ENCODE assay signal across 11 mouse cellular contexts in genomic region chr10:79798289-79798928, GRCm38 (mm10). TPM values are rescaled to one million over a fixed set of nuclear protein-coding genes. Genes with fewer than 3 reads are reported as not detected.
A peak's percentile ranks its signal among the peaks of the same experiment; 100 is the strongest.
DNase-seq lines count a peak whose midpoint lies in the region; ATAC-seq and TF ChIP-seq lines count a peak whose summit lies in the region.
"Had no signal": no experiment of that assay in that cellular context is flagged by ENCODE, and none has a peak within 500 bp of the region (broad histone marks: within the 10 kb centered on the region; RNA-seq: fewer than 3 reads in every experiment).

No protein-coding gene starts in this region.

- intact Hi-C loops in gastrocnemius, adult 2 months (cut with DNase I) = no loop called here
- intact Hi-C loops in left cerebral cortex, postnatal 4 days (cut with DNase I) = no loop called here

- no peak overlapping the region for H3K4me3 ChIP-seq in gastrocnemius, adult 2 months
- H3K4me3 ChIP-seq: embryonic facial prominence, embryonic 15.5 days had no signal

- ATAC-seq in neutrophil, adult 5-6 weeks (ENCODE audit: extremely low read depth, insufficient number of reproducible peaks, low FRiP score, poor library complexity, severe bottlenecking) = peak; percentile 44

- DNase-seq in gastrocnemius, adult 2 months = no peak
- no peak for DNase-seq in gastrocnemius, adult 18-20 months (ENCODE audit: low spot score)
- DNase-seq in lung, postnatal 36 days = peak; percentile 59
- DNase-seq in lung, postnatal 14 days = no peak
- DNase-seq in kidney, postnatal 10 days = peak; percentile 70
- DNase-seq in left cerebral cortex, postnatal 4 days = no peak
- no peak for DNase-seq in cerebellum, postnatal 10 days
- DNase-seq: gastrocnemius, postnatal 10 days had no signal

- TF ChIP-seq CTCF in gastrocnemius, adult 2 months (IDR thresholded peaks at IDR 0.05) = no peak

- H3K27ac ChIP-seq in gastrocnemius, adult 2 months = peak overlapping the region; percentile 90; the same call in 1 of the 2 replicates
- H3K27ac ChIP-seq: embryonic facial prominence, embryonic 15.5 days had no signal

RNA-seq across cellular contexts. Expression of gene Palm, which starts 5.0 kb away (rescaled TPM):
- 10 to 100 TPM; 18.1 to 23.0 TPM for total RNA-seq in gastrocnemius, adult 2 months (2021)
- total RNA-seq in gastrocnemius, adult 18-20 months (2021) = 10 to 100 TPM; 11.1 to 22.9 TPM
- 40.6 and 42.1 TPM in 2 replicates for total RNA-seq in neutrophil, adult 5-6 weeks (2017)
- total RNA-seq in left cerebral cortex, postnatal 4 days (2021) = 100 to 1,000 TPM; 404 to 409 TPM

RNA-seq across cellular contexts. Expression of gene Prss57, which starts 7.6 kb away (rescaled TPM):
- total RNA-seq in gastrocnemius, adult 2 months (2021) = not detected
- not detected for total RNA-seq in gastrocnemius, adult 18-20 months (2021)
- 1.1 and 1.2 TPM in 2 replicates for total RNA-seq in neutrophil, adult 5-6 weeks (2017)
- under 1 TPM in 1 of 2 experiments, not detected in 1; 0.52 TPM for total RNA-seq in left cerebral cortex, postnatal 4 days (2021)
- total RNA-seq: liver, adult 2 months had no signal

RNA-seq across cellular contexts. Expression of gene Fstl3, which starts 21.3 kb away (rescaled TPM):
- 1 to 10 TPM; 1.0 to 1.5 TPM for total RNA-seq in gastrocnemius, adult 2 months (2021)
- 1 to 10 TPM; 1.2 to 1.9 TPM for total RNA-seq in gastrocnemius, adult 18-20 months (2021)
- 1.0 and 2.6 TPM in 2 replicates for total RNA-seq in neutrophil, adult 5-6 weeks (2017)
- 1 to 10 TPM; 2.5 to 3.2 TPM for total RNA-seq in left cerebral cortex, postnatal 4 days (2021)

RNA-seq across cellular contexts. Expression of gene Misp, which starts 22.4 kb away (rescaled TPM):
- total RNA-seq in gastrocnemius, adult 2 months (2021) = not detected
- under 1 TPM in 1 of 2 experiments, not detected in 1; 0.40 TPM for total RNA-seq in gastrocnemius, adult 18-20 months (2021)
- total RNA-seq in neutrophil, adult 5-6 weeks (2017) = 1.0 and 1.4 TPM in 2 replicates
- total RNA-seq in left cerebral cortex, postnatal 4 days (2021) = under 1 TPM; 0.46 to 0.76 TPM

RNA-seq across cellular contexts. Expression of gene Rnf126, which starts 31.7 kb away (rescaled TPM):
- 10 to 100 TPM; 46.1 to 53.6 TPM for total RNA-seq in gastrocnemius, adult 2 months (2021)
- 10 to 100 TPM; 49.5 to 54.5 TPM for total RNA-seq in gastrocnemius, adult 18-20 months (2021)
- total RNA-seq in neutrophil, adult 5-6 weeks (2017) = 12.0 and 15.9 TPM in 2 replicates
- total RNA-seq in left cerebral cortex, postnatal 4 days (2021) = 10 to 100 TPM; 85.0 to 95.3 TPM

Comparison
In these comparisons a context has a peak if more than half of its experiments do, and no peak if none do; other contexts are left out.
1. DNase-seq: peak in lung, postnatal 36 days (single experiment) and kidney, postnatal 10 days (single experiment); none in gastrocnemius, adult 2 months (single experiment), gastrocnemius, adult 18-20 months (single experiment), lung, postnatal 14 days (single experiment), left cerebral cortex, postnatal 4 days (single experiment) and cerebellum, postnatal 10 days (0 of 2).